Mouse (Mus musculus) heart, adult 18-20 months (tissue): ENCODE data around the gene Nid2. TPM values are rescaled to one million over a fixed set of nuclear protein-coding genes. Genes with fewer than 3 reads are reported as not detected.

ENCODE experiments used
- DNase-seq, 2 experiments: peaks; one replicate each; pipeline ENCODE4 v3.0.0; 2021 to 2022; ENCODE audit warnings: mixed read lengths in 1 of 2
- total RNA-seq, 2 experiments: library from RNA; stranded (reverse); gene quantifications; 2 replicates each; pipeline ENCODE4 v1.2.3; 2021

Gene Nid2
- total RNA-seq, 2 experiments from 2014 or later, result 17.1 to 18.9 TPM

GRCm38 (mm10) chr14:19858808-19859776, 108.0 kb downstream of the Nid2 start:
- DNase-seq, result peak in 1 of 2 experiments; percentile 25

GRCm38 (mm10) chr14:19860281-19860680, 109.2 kb downstream of the Nid2 start:
- DNase-seq, result no peak

Other genes with a start within 250 kb of the Nid2 start
- not detected for gene Gm2244, start 201.3 kb upstream of the Nid2 start, total RNA-seq
- gene Gm2237, start 166.1 kb upstream of the Nid2 start, total RNA-seq, result under 1 TPM; 0.51 to 0.62 TPM
- not detected for gene Gm5458, start 148.7 kb upstream of the Nid2 start, total RNA-seq
- 10 to 100 TPM; 68.5 to 70.3 TPM for gene Rtraf, start 72.6 kb downstream of the Nid2 start, total RNA-seq
- gene Gng2, start 226.4 kb downstream of the Nid2 start, total RNA-seq, result 10 to 100 TPM; 11.1 to 12.6 TPM